Mouse (Mus musculus): Measurements from ENCODE around the gene B3gnt3. TPM values are rescaled to one million over a fixed set of nuclear protein-coding genes. Genes with fewer than 3 reads are reported as not detected.

Gene B3gnt3
- polyA plus RNA-seq, 1 experiment from 2014 or later, result 0.64 TPM

DNA sequence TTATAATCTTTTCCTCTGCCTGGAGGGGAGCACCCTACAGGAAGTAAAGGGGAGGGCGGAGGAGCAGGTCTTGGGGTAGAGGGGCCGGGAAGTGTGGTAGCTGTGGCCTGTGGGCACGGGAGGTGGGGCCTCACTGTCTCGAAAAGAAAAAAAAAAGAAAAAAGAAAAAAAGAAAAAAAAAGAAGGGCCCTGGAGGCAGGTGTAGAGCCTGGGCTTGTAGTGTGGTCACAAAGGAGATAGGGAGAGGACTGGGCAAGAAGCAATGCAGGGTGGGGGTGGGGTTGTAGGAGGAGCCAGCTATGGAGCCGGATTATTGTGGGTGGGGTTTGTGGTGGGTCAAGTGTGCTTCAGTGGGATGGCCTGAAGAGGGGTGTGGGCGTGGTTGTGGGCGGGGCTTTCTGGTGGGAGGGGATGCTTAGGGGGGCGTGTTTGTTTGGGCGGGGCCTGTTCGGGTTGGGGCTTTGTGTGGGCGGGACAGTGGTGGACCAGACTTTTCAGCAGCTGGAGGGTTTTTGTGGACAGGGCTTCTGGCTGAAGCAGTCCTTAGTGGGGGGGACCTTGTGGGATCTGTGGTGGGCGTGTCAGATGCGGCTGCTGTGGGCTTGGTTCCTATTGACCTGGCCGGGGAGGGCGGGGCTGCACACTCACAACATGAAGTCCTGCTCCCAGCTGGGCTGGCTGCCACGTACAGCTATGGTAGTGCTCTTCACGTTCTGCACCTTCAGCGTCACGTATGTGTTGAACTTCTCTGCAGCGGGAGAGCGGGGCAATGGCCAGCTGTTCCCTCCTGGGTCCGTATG lies 36.1 kb downstream of the B3gnt3 start:
- no peaks in the 10 kb centered on the region for H3K36me3 ChIP-seq
- H3K9me3 ChIP-seq, result no peaks in the 10 kb centered on the region
- 3% methylated on average over 22 of the region's 22 CpGs for WGBS
- H3K4me2 ChIP-seq (replicated peaks), result peak overlapping the region; percentile 31
- peaks cover 15% of the 10 kb centered on the region for H3K4me1 ChIP-seq
- no peak overlapping the region for H3K27ac ChIP-seq
- H3K27me3 ChIP-seq, result peaks cover 58% of the 10 kb centered on the region
- H3K4me3 ChIP-seq, result no peak overlapping the region
- ATAC-seq (ENCODE audit: insufficient number of reproducible peaks, insufficient read depth, low FRiP score, low TSS enrichment), result 0 out of 2 replicates have a peak, but pooled peaks have one; percentile 22
- H3K9ac ChIP-seq, result no peak overlapping the region

DNA sequence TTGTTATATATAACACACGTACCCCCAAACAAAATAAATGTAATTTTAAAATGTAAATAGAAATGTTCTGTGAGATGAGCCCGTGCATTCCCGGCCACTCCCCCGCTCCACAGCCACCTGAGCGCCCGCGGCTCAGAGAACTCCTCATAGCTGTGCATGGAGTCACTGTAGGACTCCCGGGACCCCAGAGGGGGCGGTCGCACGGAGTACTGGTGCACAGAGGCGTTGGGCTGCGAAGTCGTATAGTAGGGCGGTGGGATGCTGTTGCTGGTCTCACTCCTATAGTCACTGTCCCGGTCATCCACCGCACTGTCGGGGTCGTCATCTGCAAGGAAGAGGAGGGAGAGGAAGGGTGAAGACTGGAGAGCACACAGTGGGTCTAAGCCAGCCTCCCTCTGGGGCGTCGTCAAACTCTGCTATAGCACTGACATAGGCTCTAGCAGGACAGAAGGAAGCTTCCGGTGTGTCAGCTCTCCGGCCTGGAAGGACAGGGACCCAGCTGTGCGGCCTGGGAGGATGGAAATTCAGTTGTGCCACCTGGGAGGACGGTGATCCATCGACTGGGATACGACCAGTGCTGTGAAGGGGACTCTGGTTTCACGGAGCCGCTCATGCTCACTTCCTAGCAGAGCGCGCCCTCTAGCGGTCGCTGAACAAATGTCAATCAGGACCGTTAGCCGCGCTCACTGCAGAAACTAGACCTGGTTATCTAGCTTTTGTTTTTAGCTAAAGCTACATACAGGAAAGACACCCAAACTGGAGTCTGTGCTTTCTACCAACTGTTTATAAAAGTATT lies 41.1 kb downstream of the B3gnt3 start:
- H3K4me1 ChIP-seq, result no peaks in the 10 kb centered on the region; the same call in 1 of the 2 replicates
- no peaks in the 10 kb centered on the region for H3K36me3 ChIP-seq
- H3K9me3 ChIP-seq, result no peaks in the 10 kb centered on the region
- no peak overlapping the region for H3K9ac ChIP-seq
- no peak overlapping the region for H3K27ac ChIP-seq
- H3K27me3 ChIP-seq, result peaks cover 67% of the 10 kb centered on the region
- peak overlapping the region; percentile 12; the same call in 1 of the 2 replicates for H3K4me2 ChIP-seq (replicated peaks)
- WGBS, result 6% methylated on average over 36 of the region's 36 CpGs
- H3K4me3 ChIP-seq, result no peak overlapping the region
- peak; percentile 37; the same call in 1 of the 2 replicates for ATAC-seq (ENCODE audit: insufficient number of reproducible peaks, insufficient read depth, low FRiP score, low TSS enrichment)

DNA sequence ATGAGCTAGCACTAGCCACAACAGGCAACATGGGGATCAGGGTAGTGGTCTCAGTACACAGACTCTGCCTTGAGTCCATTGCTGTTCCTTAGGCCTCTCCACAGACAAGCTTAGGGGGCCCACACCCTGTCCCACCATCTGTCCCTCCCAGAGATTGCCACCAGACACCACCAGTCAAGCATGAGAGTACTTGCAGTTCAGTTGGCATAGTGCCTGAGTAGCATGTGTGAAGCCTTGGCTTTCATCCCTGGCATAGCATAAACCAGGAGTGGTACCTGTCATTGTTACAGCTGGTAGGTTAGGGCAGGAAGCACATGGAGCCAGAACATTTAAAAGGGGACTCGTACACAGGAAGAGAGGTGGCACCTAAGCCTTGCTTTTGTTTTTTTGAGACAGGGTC lies 41.8 kb downstream of the B3gnt3 start:
- no peak overlapping the region for H3K4me2 ChIP-seq (replicated peaks)
- peaks cover 74% of the 10 kb centered on the region for H3K27me3 ChIP-seq
- no peaks in the 10 kb centered on the region for H3K9me3 ChIP-seq
- ATAC-seq (ENCODE audit: insufficient number of reproducible peaks, insufficient read depth, low FRiP score, low TSS enrichment), result no peak
- H3K36me3 ChIP-seq, result no peaks in the 10 kb centered on the region
- H3K4me1 ChIP-seq, result 0 out of 2 replicates have a peak, but pooled peaks cover under 1% of the 10 kb centered on the region
- H3K27ac ChIP-seq, result no peak overlapping the region
- no peak overlapping the region for H3K9ac ChIP-seq
- 71% methylated on average over 1 of the region's 1 CpGs for WGBS
- H3K4me3 ChIP-seq, result no peak overlapping the region

DNA sequence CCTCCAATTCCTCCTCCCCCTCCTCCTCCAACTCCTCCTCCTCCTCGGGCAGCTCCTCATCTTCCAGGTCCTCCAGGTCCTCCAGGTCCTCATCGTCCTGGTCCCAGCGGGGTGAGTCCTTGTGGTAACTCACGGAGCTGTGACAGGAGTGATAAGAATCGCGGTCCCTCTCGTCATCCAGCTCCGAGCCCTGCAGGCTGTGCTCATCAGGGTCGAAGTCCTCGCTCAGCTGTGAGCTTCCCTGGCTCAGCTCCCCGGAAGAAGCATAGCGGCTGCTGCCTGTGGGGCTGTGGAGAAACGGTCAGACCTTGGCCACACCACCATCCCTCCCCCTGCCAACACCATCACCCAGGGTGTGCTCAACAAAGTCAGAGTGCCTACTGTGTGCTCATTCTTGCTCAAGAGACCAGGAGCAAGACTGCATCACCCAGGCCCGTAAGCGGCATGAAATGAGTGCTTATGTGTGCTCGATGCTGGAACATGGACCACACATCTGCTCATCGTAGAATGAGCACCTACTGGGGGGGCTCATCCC lies 43.0 kb downstream of the B3gnt3 start:
- H3K27me3 ChIP-seq, result peaks cover 86% of the 10 kb centered on the region
- no peak overlapping the region for H3K4me2 ChIP-seq (replicated peaks)
- H3K27ac ChIP-seq, result no peak overlapping the region
- no peak overlapping the region for H3K9ac ChIP-seq
- H3K9me3 ChIP-seq, result no peaks in the 10 kb centered on the region
- H3K4me3 ChIP-seq, result no peak overlapping the region
- 32% methylated on average over 17 of the region's 17 CpGs for WGBS
- H3K4me1 ChIP-seq, result 0 out of 2 replicates have a peak, but pooled peaks cover 5% of the 10 kb centered on the region
- no peak for ATAC-seq (ENCODE audit: insufficient number of reproducible peaks, insufficient read depth, low FRiP score, low TSS enrichment)
- H3K36me3 ChIP-seq, result no peaks in the 10 kb centered on the region

DNA sequence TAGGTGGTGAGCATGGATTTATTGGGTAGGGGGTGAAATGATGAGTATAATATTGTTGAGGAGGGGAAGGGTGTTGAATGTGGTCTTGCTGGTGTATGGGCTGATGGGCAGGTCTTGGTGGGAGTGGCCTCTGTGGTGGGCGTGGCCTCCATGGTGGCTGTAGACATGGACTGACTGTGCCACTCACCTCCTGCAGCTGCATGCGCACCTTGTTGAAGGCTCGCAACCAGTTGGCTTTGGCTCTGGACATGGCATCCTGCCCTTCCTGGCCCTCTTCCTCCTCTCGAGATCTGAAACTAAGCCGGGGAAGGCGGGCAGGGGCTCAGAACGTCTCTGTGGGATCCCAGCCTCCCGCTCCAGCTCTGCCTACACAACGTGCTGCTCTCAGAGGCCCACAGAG lies 43.8 kb downstream of the B3gnt3 start:
- Histone ChIP-seq H3K4me2 (replicated peaks) (no peak overlapping the region), H3K9me3 (no peaks in the 10 kb centered on the region), H3K36me3 (no peaks in the 10 kb centered on the region), H3K9ac (no peak overlapping the region), H3K4me1 (0 out of 2 replicates have a peak, but pooled peaks cover 5% of the 10 kb centered on the region), H3K27ac (no peak overlapping the region), H3K4me3 (no peak overlapping the region), H3K27me3 (peaks cover 93% of the 10 kb centered on the region)
- 18% methylated on average over 9 of the region's 9 CpGs for WGBS
- ATAC-seq (ENCODE audit: insufficient number of reproducible peaks, insufficient read depth, low FRiP score, low TSS enrichment), result no peak

DNA sequence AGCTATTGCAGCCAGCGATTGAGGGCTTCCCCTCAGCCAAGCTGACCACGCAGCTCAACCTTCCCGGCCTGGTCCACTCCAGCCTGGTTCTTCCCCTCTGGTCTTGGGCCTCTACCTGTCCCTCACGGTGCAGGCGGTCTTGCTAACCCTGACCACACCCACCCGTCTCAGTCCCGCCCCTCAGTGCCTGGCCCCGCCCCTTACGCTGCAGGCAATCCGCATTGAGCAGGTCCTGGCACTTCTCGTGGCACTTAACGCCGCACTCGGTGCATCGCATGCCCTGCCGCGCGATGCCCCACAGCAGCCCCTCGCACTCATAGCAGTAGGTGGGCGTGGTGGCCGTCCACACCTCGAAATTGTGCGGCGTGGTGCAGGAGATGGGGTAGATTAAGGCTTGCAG lies 47.0 kb downstream of the B3gnt3 start:
- Histone ChIP-seq H3K4me1 (0 out of 2 replicates have a peak, but pooled peaks cover 5% of the 10 kb centered on the region), H3K27ac (no peak overlapping the region), H3K9me3 (no peaks in the 10 kb centered on the region), H3K4me2 (replicated peaks) (peak overlapping the region; percentile 23), H3K9ac (no peak overlapping the region), H3K27me3 (peaks cover 78% of the 10 kb centered on the region), H3K4me3 (peak overlapping the region; percentile 9; the same call in 1 of the 2 replicates), H3K36me3 (no peaks in the 10 kb centered on the region)
- no peak for ATAC-seq (ENCODE audit: insufficient number of reproducible peaks, insufficient read depth, low FRiP score, low TSS enrichment)
- 2% methylated on average over 24 of the region's 24 CpGs for WGBS

DNA sequence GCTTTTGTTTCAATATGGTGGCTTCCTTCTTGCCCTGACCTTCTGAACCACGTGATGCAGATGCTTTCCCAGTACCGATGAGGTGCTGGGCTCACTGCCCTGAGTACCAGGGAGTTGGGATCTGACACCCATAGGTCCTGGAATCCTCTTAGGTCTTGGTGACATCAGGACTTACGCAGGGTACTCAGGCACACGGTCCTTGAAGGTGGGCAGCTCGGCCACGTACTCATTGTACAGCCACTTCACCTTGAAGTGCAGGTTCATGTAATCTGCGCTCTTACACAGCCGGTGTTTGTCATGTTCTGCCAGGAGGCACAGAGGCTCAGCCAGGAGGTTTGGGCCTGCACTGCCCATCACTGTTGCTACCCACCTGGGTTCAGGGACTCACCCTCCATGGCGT lies 56.1 kb downstream of the B3gnt3 start:
- Histone ChIP-seq H3K9me3 (no peaks in the 10 kb centered on the region), H3K27me3 (no peaks in the 10 kb centered on the region), H3K4me3 (no peak overlapping the region), H3K36me3 (no peaks in the 10 kb centered on the region), H3K27ac (no peak overlapping the region), H3K9ac (no peak overlapping the region), H3K4me2 (replicated peaks) (no peak overlapping the region), H3K4me1 (no peaks in the 10 kb centered on the region)
- ATAC-seq (ENCODE audit: insufficient number of reproducible peaks, insufficient read depth, low FRiP score, low TSS enrichment), result no peak
- WGBS, result 76% methylated on average over 9 of the region's 9 CpGs

Other genes with a start within 250 kb of the B3gnt3 start
- 89.4 and 92.7 TPM in 2 replicates for gene Abhd8, start 238.1 kb downstream of the B3gnt3 start, polyA plus RNA-seq (2016; fragmentation: Nextera tagmentation; extraction: Ambion mirVana)
- gene Mrpl34, start 236.8 kb downstream of the B3gnt3 start, polyA plus RNA-seq (2016; fragmentation: Nextera tagmentation; extraction: Ambion mirVana), result 169 TPM in 2 replicates
- gene Dda1, start 232.6 kb downstream of the B3gnt3 start, polyA plus RNA-seq (2016; fragmentation: Nextera tagmentation; extraction: Ambion mirVana), result 108 and 117 TPM in 2 replicates
- gene Ano8, start 215.8 kb downstream of the B3gnt3 start, polyA plus RNA-seq (2016; fragmentation: Nextera tagmentation; extraction: Ambion mirVana), result 9.6 and 10.7 TPM in 2 replicates
- 23.0 and 25.0 TPM in 2 replicates for gene Gtpbp3, start 213.7 kb downstream of the B3gnt3 start, polyA plus RNA-seq (2016; fragmentation: Nextera tagmentation; extraction: Ambion mirVana)
- 62.2 and 64.4 TPM in 2 replicates for gene Plvap, start 190.0 kb downstream of the B3gnt3 start, polyA plus RNA-seq (2016; fragmentation: Nextera tagmentation; extraction: Ambion mirVana)
- 0.48 and 0.49 TPM in 2 replicates for gene Ccdc194, start 176.1 kb downstream of the B3gnt3 start, polyA plus RNA-seq (2016; fragmentation: Nextera tagmentation; extraction: Ambion mirVana)
- gene Bst2, start 164.3 kb downstream of the B3gnt3 start, polyA plus RNA-seq (2016; fragmentation: Nextera tagmentation; extraction: Ambion mirVana), result 11.2 and 12.8 TPM in 2 replicates
- gene Mvb12a, start 158.9 kb downstream of the B3gnt3 start, polyA plus RNA-seq (2016; fragmentation: Nextera tagmentation; extraction: Ambion mirVana), result 69.0 and 72.6 TPM in 2 replicates
- 0.23 and 1.1 TPM in 2 replicates for gene Tmem221, start 142.9 kb downstream of the B3gnt3 start, polyA plus RNA-seq (2016; fragmentation: Nextera tagmentation; extraction: Ambion mirVana)
- gene Nxnl1, start 135.2 kb downstream of the B3gnt3 start, polyA plus RNA-seq (2016; fragmentation: Nextera tagmentation; extraction: Ambion mirVana), result not detected in 2 replicates
- gene Slc27a1, start 132.9 kb downstream of the B3gnt3 start, polyA plus RNA-seq (2016; fragmentation: Nextera tagmentation; extraction: Ambion mirVana), result 48.4 and 48.6 TPM in 2 replicates
- 230 and 236 TPM in 2 replicates for gene Pgls, start 109.6 kb downstream of the B3gnt3 start, polyA plus RNA-seq (2016; fragmentation: Nextera tagmentation; extraction: Ambion mirVana)
- gene Fam129c, start 104.1 kb downstream of the B3gnt3 start, polyA plus RNA-seq (2016; fragmentation: Nextera tagmentation; extraction: Ambion mirVana), result 4.5 and 6.2 TPM in 2 replicates
- gene Colgalt1, start 90.8 kb downstream of the B3gnt3 start, polyA plus RNA-seq (2016; fragmentation: Nextera tagmentation; extraction: Ambion mirVana), result 72.7 and 72.8 TPM in 2 replicates
- 1.9 and 2.8 TPM in 2 replicates for gene Unc13a, start 30.0 kb downstream of the B3gnt3 start, polyA plus RNA-seq (2016; fragmentation: Nextera tagmentation; extraction: Ambion mirVana)
- gene Jak3, start 25.5 kb downstream of the B3gnt3 start, polyA plus RNA-seq (2016; fragmentation: Nextera tagmentation; extraction: Ambion mirVana), result 3.4 and 4.5 TPM in 2 replicates
- gene Insl3, start 12.6 kb downstream of the B3gnt3 start, polyA plus RNA-seq (2016; fragmentation: Nextera tagmentation; extraction: Ambion mirVana), result 0.39 and 0.50 TPM in 2 replicates
- 7.4 and 8.3 TPM in 2 replicates for gene Fcho1, start 23.9 kb upstream of the B3gnt3 start, polyA plus RNA-seq (2016; fragmentation: Nextera tagmentation; extraction: Ambion mirVana)
- gene Zfp709, start 180.2 kb upstream of the B3gnt3 start, polyA plus RNA-seq (2016; fragmentation: Nextera tagmentation; extraction: Ambion mirVana), result 8.1 and 8.5 TPM in 2 replicates
- 10.7 and 11.4 TPM in 2 replicates for gene Zfp882, start 206.8 kb upstream of the B3gnt3 start, polyA plus RNA-seq (2016; fragmentation: Nextera tagmentation; extraction: Ambion mirVana)
- gene Zfp617, start 206.8 kb upstream of the B3gnt3 start, polyA plus RNA-seq (2016; fragmentation: Nextera tagmentation; extraction: Ambion mirVana), result 30.5 and 31.9 TPM in 2 replicates
- gene Zfp961, start 249.2 kb upstream of the B3gnt3 start, polyA plus RNA-seq (2016; fragmentation: Nextera tagmentation; extraction: Ambion mirVana), result 20.7 and 24.4 TPM in 2 replicates

All from embryonic facial prominence, embryonic 12.5 days (tissue).